Mouse (Mus musculus): Measurements from ENCODE around the gene Hnrnpm. TPM values are rescaled to one million over a fixed set of nuclear protein-coding genes. Genes with fewer than 3 reads are reported as not detected.

Hnrnpm gene
- polyA plus RNA-seq, 1 experiment from 2014 or later: 180 TPM

Other genes starting within 250 kb of the Hnrnpm start
- gene Adamts10, start 162.7 kb downstream of the Hnrnpm start, polyA plus RNA-seq (2015; fragmentation: Nextera tagmentation; extraction: Ambion mirVana): 30.4 and 57.3 TPM in 2 replicates
- 2.0 and 5.0 TPM in 2 replicates for gene Myo1f, start 131.2 kb downstream of the Hnrnpm start, polyA plus RNA-seq (2015; fragmentation: Nextera tagmentation; extraction: Ambion mirVana)
- 29.8 and 32.1 TPM in 2 replicates for gene Zfp414, start 57.8 kb downstream of the Hnrnpm start, polyA plus RNA-seq (2015; fragmentation: Nextera tagmentation; extraction: Ambion mirVana)
- gene Pram1, start 48.8 kb downstream of the Hnrnpm start, polyA plus RNA-seq (2015; fragmentation: Nextera tagmentation; extraction: Ambion mirVana): 0.24 and 0.70 TPM in 2 replicates
- 98.6 and 118 TPM in 2 replicates for gene March2, start 31.8 kb upstream of the Hnrnpm start, polyA plus RNA-seq (2015; fragmentation: Nextera tagmentation; extraction: Ambion mirVana)
- 274 and 318 TPM in 2 replicates for gene Rab11b, start 73.7 kb upstream of the Hnrnpm start, polyA plus RNA-seq (2015; fragmentation: Nextera tagmentation; extraction: Ambion mirVana)
- 15.4 and 20.0 TPM in 2 replicates for gene Angptl4, start 95.0 kb upstream of the Hnrnpm start, polyA plus RNA-seq (2015; fragmentation: Nextera tagmentation; extraction: Ambion mirVana)
- 44.1 and 52.6 TPM in 2 replicates for gene Kank3, start 123.7 kb upstream of the Hnrnpm start, polyA plus RNA-seq (2015; fragmentation: Nextera tagmentation; extraction: Ambion mirVana)
- 456 and 543 TPM in 2 replicates for gene Rps28, start 137.7 kb upstream of the Hnrnpm start, polyA plus RNA-seq (2015; fragmentation: Nextera tagmentation; extraction: Ambion mirVana)
- gene Ndufa7, start 137.7 kb upstream of the Hnrnpm start, polyA plus RNA-seq (2015; fragmentation: Nextera tagmentation; extraction: Ambion mirVana): 487 and 517 TPM in 2 replicates
- gene Cd320, start 156.2 kb upstream of the Hnrnpm start, polyA plus RNA-seq (2015; fragmentation: Nextera tagmentation; extraction: Ambion mirVana): 31.4 and 39.9 TPM in 2 replicates
- not detected in 2 replicates for gene Gm7029, start 187.0 kb upstream of the Hnrnpm start, polyA plus RNA-seq (2015; fragmentation: Nextera tagmentation; extraction: Ambion mirVana)
- gene Kifc1, start 203.8 kb upstream of the Hnrnpm start, polyA plus RNA-seq (2015; fragmentation: Nextera tagmentation; extraction: Ambion mirVana): 5.3 and 7.3 TPM in 2 replicates
- gene Platr17, start 218.3 kb upstream of the Hnrnpm start, polyA plus RNA-seq (2015; fragmentation: Nextera tagmentation; extraction: Ambion mirVana): 0.18 TPM in 1 of 2 replicates, not detected in the other
- gene Daxx, start 222.6 kb upstream of the Hnrnpm start, polyA plus RNA-seq (2015; fragmentation: Nextera tagmentation; extraction: Ambion mirVana): 27.1 and 36.7 TPM in 2 replicates
- 44.3 and 61.3 TPM in 2 replicates for gene Tapbp, start 229.0 kb upstream of the Hnrnpm start, polyA plus RNA-seq (2015; fragmentation: Nextera tagmentation; extraction: Ambion mirVana)
- gene Zbtb22, start 229.0 kb upstream of the Hnrnpm start, polyA plus RNA-seq (2015; fragmentation: Nextera tagmentation; extraction: Ambion mirVana): 11.3 and 15.3 TPM in 2 replicates
- 34.7 and 44.8 TPM in 2 replicates for gene Rgl2, start 242.7 kb upstream of the Hnrnpm start, polyA plus RNA-seq (2015; fragmentation: Nextera tagmentation; extraction: Ambion mirVana)